Mouse (Mus musculus) liver, adult 2 months (tissue): ENCODE results near the gene Gm20388. TPM values are rescaled to one million over a fixed set of nuclear protein-coding genes. Genes with fewer than 3 reads are reported as not detected.

Experiments
- DNase-seq: peaks from one replicate; pipeline ENCODE4 v3.0.0-alpha.2; 2011; ENCODE audit warnings: low read depth, low spot score; ENCODE audit errors: extremely low read depth
- H3K27ac ChIP-seq: fragments of 200-500 bp; replicated peaks from 2 replicates; pipeline ENCODE4 v1.5.1; 2012; ENCODE audit warnings: low read depth, mild to moderate bottlenecking, control low read depth, inconsistent platforms, low read length; ENCODE audit not compliant: insufficient read depth
- H3K27me3 ChIP-seq: fragments of 200-500 bp; 2 replicates; pipeline ENCODE4 v1.6.1; 2012; ENCODE audit warnings: mild to moderate bottlenecking, moderate library complexity, low read length, inconsistent platforms; ENCODE audit not compliant: control insufficient read depth, insufficient read depth
- H3K36me3 ChIP-seq: fragments of 200-500 bp; 2 replicates; pipeline ENCODE4 v1.6.1; 2012; ENCODE audit warnings: low read length, inconsistent platforms; ENCODE audit not compliant: control insufficient read depth, insufficient read depth
- H3K4me1 ChIP-seq: fragments of 200-500 bp; 2 replicates; pipeline ENCODE4 v1.6.1; 2011; ENCODE audit warnings: low read length; ENCODE audit not compliant: control insufficient read depth, insufficient read depth
- H3K4me3 ChIP-seq: fragments of 200-500 bp; 2 replicates; pipeline ENCODE4 v1.5.1; 2011; ENCODE audit warnings: low read depth, mild to moderate bottlenecking, control low read depth, low read length, moderate library complexity; ENCODE audit not compliant: insufficient read depth
- H3K79me2 ChIP-seq: fragments of 200-500 bp; 2 replicates; pipeline ENCODE4 v1.6.1; 2012; ENCODE audit warnings: inconsistent platforms, mild to moderate bottlenecking, low read length, moderate library complexity; ENCODE audit not compliant: control insufficient read depth, insufficient read depth
- H3K9ac ChIP-seq: fragments of 200-500 bp; 2 replicates; pipeline ENCODE4 v1.6.1; 2012; ENCODE audit warnings: low read depth, mild to moderate bottlenecking, control low read depth, inconsistent platforms, low read length
- CTCF ChIP-seq: fragments of 200-500 bp; IDR thresholded peaks from 2 replicates; pipeline ENCODE4 v1.5.1; 2011; ENCODE audit warnings: low read depth, low read length, control low read depth
- POLR2A ChIP-seq: fragments of 200-500 bp; IDR thresholded peaks from 2 replicates; pipeline ENCODE4 v1.6.1; 2011; ENCODE audit warnings: low read length, control low read depth; ENCODE audit not compliant: insufficient read depth; ENCODE audit errors: extremely low read depth
- whole genome bisulfite sequencing: fragments of 180-500 bp; shearing (Covaris S2); methylation state at CpG from one replicate; pipeline ENCODE4 v1.1.7; 2018; 5-methylcytosine and 5-hydroxymethylcytosine counted together
- polyA plus RNA-seq: library from polyadenylated mRNA; depleted of rRNA; stranded (reverse); fragments of >200 nt; gene quantifications from 2 replicates; pipeline ENCODE4 v1.2.3, GENCODE M21; 2012
- total RNA-seq: library from RNA; depleted of rRNA; stranded (reverse); fragments of >200 nt; gene quantifications from 2 replicates; pipeline ENCODE4 v1.2.3, GENCODE M21; 2014

Gm20388 gene
- total and polyA plus RNA-seq, 2 experiments, result 6.4 to 19.9 TPM

DNA sequence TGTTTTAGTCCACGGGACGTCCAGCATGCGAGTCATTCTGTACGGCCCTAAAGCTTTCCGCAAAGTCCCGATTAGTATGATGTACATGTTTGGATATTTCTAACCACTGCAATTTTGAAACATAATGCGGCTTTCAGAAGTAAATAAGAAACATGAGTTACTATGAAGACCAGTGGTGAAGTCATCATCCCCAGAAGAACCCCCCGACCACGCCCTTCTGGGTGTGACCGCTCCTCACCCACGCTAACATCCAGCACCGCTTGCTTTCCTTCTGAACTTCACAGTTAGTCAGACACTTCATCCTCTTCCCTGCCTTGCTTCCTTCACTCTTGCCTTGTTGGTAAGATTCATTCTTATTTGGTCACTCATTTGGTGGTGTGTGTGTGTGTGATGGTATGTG lies 3738.8 kb downstream of the Gm20388 start:
- H3K27ac ChIP-seq, result no peak overlapping the region
- H3K4me3 ChIP-seq, result no peak overlapping the region
- 83% methylated on average over 12 of the region's 12 CpGs for WGBS

DNA sequence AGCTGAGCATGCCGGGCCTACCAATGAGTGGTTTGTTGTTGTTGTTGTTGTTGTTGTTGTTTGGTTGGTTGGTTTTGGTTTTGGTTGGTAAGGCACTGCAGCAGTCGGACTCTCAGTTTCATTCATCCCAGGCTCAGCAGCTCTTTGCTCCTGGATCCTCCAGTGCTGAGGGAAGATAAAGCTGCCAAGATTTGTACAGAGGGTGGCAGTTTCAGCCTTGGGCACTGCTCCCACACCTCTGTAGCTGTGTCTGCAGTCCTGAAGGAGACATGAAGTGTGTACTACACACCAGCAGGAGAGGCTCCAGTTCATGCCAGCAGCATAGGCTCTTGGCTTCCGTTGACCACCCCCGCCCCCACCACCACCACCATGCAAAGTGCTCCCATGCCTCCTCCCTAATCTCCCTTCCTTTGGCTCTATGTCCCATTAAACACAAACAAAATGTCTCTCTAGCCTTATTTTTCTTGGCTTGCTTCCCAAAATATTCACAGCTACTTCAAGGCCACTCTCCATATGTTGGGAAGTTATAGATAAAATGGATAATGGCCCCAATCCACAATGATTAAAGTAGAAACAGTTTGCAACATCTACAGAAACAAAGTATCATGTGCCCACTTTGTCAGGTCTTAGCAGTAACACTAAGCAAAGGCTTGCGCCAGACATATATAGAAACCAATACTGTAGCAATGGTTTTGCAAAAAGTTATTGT lies 3740.9 kb downstream of the Gm20388 start:
- Histone ChIP-seq H3K27me3 (no peaks in the 10 kb centered on the region), H3K27ac (no peak overlapping the region), H3K4me1 (peaks cover 8% of the 10 kb centered on the region; the same call in 1 of the 2 replicates), H3K4me3 (no peak overlapping the region), H3K36me3 (peaks cover 1% of the 10 kb centered on the region; the same call in 1 of the 2 replicates), H3K9ac (no peak overlapping the region), H3K79me2 (peaks cover 10% of the 10 kb centered on the region; the same call in 1 of the 2 replicates)
- 90% methylated on average over 5 of the region's 5 CpGs for WGBS
- DNase-seq, result no peak
- no peak for TF ChIP-seq POLR2A
- no peak for TF ChIP-seq CTCF

More for the DNA sequence above, 3738.8 kb downstream of the Gm20388 start:
- no peak for DNase-seq
- 0 out of 2 replicates have a peak, but pooled peaks cover 7% of the 10 kb centered on the region for H3K79me2 ChIP-seq
- peaks cover 4% of the 10 kb centered on the region; the same call in 1 of the 2 replicates for H3K4me1 ChIP-seq
- no peaks in the 10 kb centered on the region for H3K36me3 ChIP-seq
- TF ChIP-seq POLR2A (no peak), CTCF (no peak)
- no peaks in the 10 kb centered on the region for H3K27me3 ChIP-seq
- no peak overlapping the region for H3K9ac ChIP-seq

DNA sequence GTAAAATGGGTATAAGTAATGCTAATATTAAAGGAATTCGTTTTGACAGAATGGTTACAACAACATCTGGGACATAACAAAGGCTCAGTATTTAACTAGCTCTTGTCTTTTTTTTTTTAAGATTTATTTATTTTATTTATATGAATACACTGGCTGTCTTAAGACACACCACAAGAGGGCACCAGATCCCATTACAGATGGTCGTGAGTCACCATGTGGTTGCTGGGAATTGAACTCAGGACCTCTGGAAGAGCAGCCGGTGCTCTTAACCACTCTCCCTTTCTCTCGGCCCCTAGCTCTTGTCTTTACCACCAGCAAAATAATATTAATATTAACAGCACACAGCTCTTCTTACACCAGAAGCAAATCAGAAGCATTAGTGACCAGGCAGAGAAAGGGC lies 3742.0 kb downstream of the Gm20388 start:
- 0 out of 2 replicates have a peak, but pooled peaks have one; percentile 7 for TF ChIP-seq CTCF
- TF ChIP-seq POLR2A, result no peak
- Histone ChIP-seq H3K4me3 (no peak overlapping the region), H3K79me2 (peaks cover 10% of the 10 kb centered on the region; the same call in 1 of the 2 replicates), H3K9ac (no peak overlapping the region), H3K36me3 (peaks cover 4% of the 10 kb centered on the region; the same call in 1 of the 2 replicates), H3K4me1 (peaks cover 11% of the 10 kb centered on the region), H3K27me3 (no peaks in the 10 kb centered on the region), H3K27ac (no peak overlapping the region)
- no peak for DNase-seq
- WGBS, result 79% methylated on average over 4 of the region's 4 CpGs

DNA sequence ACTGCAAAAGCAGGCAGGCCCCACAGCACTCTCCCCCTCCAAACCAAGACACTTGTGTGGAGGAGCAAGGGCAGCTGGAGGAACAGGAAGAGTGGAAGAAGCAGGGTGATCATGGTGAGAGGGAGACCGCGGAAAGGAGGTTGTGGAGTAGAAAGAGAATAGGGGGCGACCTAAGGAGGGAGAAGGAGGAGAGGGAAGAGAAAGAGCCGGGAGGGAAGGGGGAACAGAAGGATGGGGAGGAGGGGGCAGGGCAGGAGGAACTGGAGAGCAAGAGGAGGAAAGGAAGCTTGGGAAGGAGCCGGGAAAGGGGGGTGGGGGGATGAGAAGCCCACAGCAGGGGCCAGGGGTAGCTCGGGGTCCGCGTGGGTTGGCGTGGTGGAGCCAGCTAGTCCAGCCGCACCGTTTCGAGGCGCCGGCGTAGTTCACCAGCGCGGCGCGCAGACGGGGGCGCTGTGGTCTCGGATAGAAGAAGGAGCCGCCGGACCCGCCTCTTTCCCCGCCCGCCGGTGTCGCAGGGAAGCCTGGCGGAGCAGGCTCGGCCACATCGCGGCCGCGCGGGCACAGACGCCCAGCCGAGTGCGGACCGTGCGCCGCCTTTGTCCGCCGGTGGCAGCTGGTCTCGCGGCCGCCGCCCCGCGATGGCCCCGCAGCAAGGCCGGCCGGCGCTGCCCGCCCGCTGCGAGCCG lies 3742.8 kb downstream of the Gm20388 start, which contains the start of gene Rhou:
TSS of gene Rhou (plus strand) at position 622 of the 686 bp plus-strand sequence.
- no peaks in the 10 kb centered on the region for H3K27me3 ChIP-seq

DNA sequence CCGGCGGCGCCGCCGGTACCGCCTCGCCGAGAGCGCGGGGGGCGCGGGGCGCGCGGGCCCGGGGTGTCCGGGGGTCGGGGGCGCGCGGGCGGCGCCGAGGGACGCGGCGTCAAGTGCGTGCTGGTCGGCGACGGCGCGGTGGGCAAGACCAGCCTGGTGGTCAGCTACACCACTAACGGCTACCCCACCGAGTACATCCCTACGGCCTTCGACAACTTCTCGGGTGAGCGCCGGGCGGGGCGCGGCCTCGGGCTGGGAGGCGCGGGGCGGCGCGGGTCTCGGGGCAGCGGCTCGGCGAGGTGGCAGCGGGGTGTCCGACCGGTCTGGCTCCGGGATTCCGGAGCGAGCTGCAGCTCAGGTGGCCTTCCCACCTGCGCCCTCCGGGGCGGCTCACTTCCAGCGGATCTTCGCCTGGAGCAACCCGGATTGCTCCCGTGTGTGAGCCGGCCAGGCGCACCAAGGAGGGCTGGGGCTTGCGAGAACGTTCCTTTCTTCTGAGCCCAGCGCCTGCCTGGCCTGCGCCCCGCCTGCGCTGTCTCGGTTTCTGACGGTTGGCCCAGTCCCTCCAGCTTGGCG lies 3743.4 kb downstream of the Gm20388 start:
- Histone ChIP-seq H3K79me2 (peaks cover 10% of the 10 kb centered on the region; the same call in 1 of the 2 replicates), H3K4me1 (peaks cover 20% of the 10 kb centered on the region), H3K27me3 (no peaks in the 10 kb centered on the region), H3K9ac (peak overlapping the region; percentile 91), H3K4me3 (peak overlapping the region; percentile 70), H3K36me3 (peaks cover 4% of the 10 kb centered on the region; the same call in 1 of the 2 replicates), H3K27ac (peak overlapping the region; percentile 90)
- TF ChIP-seq CTCF (no peak), POLR2A (no peak)
- peak; percentile 35 for DNase-seq
- 1% methylated on average over 74 of the region's 77 CpGs for WGBS

More for the DNA sequence above, 3742.8 kb downstream of the Gm20388 start, which contains the start of gene Rhou:
- peaks cover 4% of the 10 kb centered on the region; the same call in 1 of the 2 replicates for H3K36me3 ChIP-seq
- DNase-seq, result peak; percentile 63
- H3K4me1 ChIP-seq, result peaks cover 18% of the 10 kb centered on the region
- peak within 1 kb of the TSS; percentile 93 for H3K27ac ChIP-seq
- peak within 1 kb of the TSS; percentile 70 for H3K4me3 ChIP-seq
- H3K9ac ChIP-seq, result peak within 1 kb of the TSS; percentile 91
- WGBS, result 3% methylated on average over 57 of the region's 58 CpGs
- H3K79me2 ChIP-seq, result peaks cover 10% of the 10 kb centered on the region; the same call in 1 of the 2 replicates
- peak; percentile 72 for TF ChIP-seq CTCF
- peak; percentile 86 for TF ChIP-seq POLR2A
